Mouse (Mus musculus) testis, adult 2 months (tissue): ENCODE data around the gene Ear2.
"Not testable (repeated sequence)": the region's sequence is repeated elsewhere in the genome, so short reads cannot be mapped to it uniquely, and the experiment has no call there.

Source experiments
- CTCF ChIP-seq: fragments of 200-500 bp; IDR thresholded peaks from 2 replicates; pipeline ENCODE4 v1.5.1; 2012; ENCODE audit warnings: low read depth, mild to moderate bottlenecking, inconsistent platforms, low read length, moderate library complexity; ENCODE audit not compliant: control insufficient read depth, insufficient read depth, insufficient replicate concordance
- POLR2A ChIP-seq: fragments of 200-500 bp; IDR thresholded peaks from 2 replicates; pipeline ENCODE4 v1.6.1; 2012; ENCODE audit warnings: low read depth, mild to moderate bottlenecking, inconsistent platforms, low read length, moderate library complexity; ENCODE audit not compliant: control insufficient read depth

DNA sequence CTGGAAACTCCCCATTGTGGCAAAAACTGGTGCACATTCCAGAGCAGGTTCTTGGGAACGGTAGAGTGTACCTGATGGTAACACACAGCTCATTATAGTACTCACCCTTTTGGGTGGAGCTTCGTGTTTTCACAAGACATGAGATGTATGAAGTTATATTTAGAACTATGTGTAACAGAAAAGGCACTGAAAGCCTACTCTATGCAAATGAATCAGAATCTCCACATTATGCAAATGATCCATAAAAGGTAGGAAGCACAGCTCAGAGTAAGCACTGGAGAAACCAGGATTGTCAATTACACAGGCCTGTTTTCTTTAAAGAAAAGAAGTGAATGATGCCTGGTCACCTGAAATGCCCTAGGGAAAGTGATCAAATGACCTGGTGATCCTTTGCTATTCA lies 14.9 kb upstream of the Ear2 start:
- not testable (repeated sequence) for TF ChIP-seq CTCF, POLR2A
